Mouse (Mus musculus) forebrain, embryonic 12.5 days (tissue): Measurements from ENCODE around the gene Maged1. TPM values are rescaled to one million over a fixed set of nuclear protein-coding genes. Genes with fewer than 3 reads are reported as not detected.

ENCODE experiments used
- ATAC-seq: fragments of 200-750 bp; cut with Nextera tagmentation; 2 replicates; pipeline ENCODE4 v1.8.0; 2017; ENCODE audit warnings: moderate TSS enrichment; ENCODE audit not compliant: low FRiP score
- H3K27ac ChIP-seq: fragments of 300-500 bp; sonication (generic); 2 replicates; pipeline ENCODE4 v1.5.1; 2016; ENCODE audit warnings: mild to moderate bottlenecking
- H3K27me3 ChIP-seq: fragments of 300-500 bp; sonication (generic); 2 replicates; pipeline ENCODE4 v1.6.1; 2016; ENCODE audit warnings: mild to moderate bottlenecking
- H3K36me3 ChIP-seq: fragments of 300-500 bp; sonication (generic); replicated peaks from 2 replicates; pipeline ENCODE4 v1.6.1; 2016; ENCODE audit warnings: mild to moderate bottlenecking
- H3K4me1 ChIP-seq: fragments of 300-500 bp; sonication (generic); 2 replicates; pipeline ENCODE4 v1.6.1; 2016
- H3K4me2 ChIP-seq: fragments of 300-500 bp; sonication (generic); 2 replicates; pipeline ENCODE4 v1.6.1; 2016; ENCODE audit warnings: mild to moderate bottlenecking, moderate library complexity
- H3K4me3 ChIP-seq: fragments of 300-500 bp; sonication (generic); replicated peaks from 2 replicates; pipeline ENCODE4 v1.5.1; 2016; ENCODE audit warnings: mild to moderate bottlenecking
- H3K9ac ChIP-seq: fragments of 300-500 bp; sonication (generic); 2 replicates; pipeline ENCODE4 v1.6.1; 2016; ENCODE audit warnings: mild to moderate bottlenecking
- H3K9me3 ChIP-seq: fragments of 300-500 bp; sonication (generic); 2 replicates; pipeline ENCODE4 v1.6.1; 2016
- WGBS: fragments of 180-500 bp; shearing (Covaris S2); methylation state at CpG from one replicate; pipeline ENCODE4 v1.1.7; 2016; 5-methylcytosine and 5-hydroxymethylcytosine counted together
- polyA plus RNA-seq: library from polyadenylated mRNA; unstranded; fragments of >200 nt; fragmentation: Nextera tagmentation; extraction: Ambion mirVana; gene quantifications from 2 replicates; pipeline ENCODE4 v1.2.1, GENCODE M21; 2016

Gene Maged1
- polyA plus RNA-seq, result 854 and 906 TPM in 2 replicates

GRCm38 (mm10) chrX:94541918-94542355 lies at the start of gene Maged1:
TSS of gene Maged1 (minus strand) at chrX:94542143.
- Histone ChIP-seq H3K9ac (peak within 1 kb of the TSS; percentile 81), H3K9me3 (no peaks in the 10 kb centered on the region), H3K27me3 (peaks cover 4% of the 10 kb centered on the region; the same call in 1 of the 2 replicates), H3K36me3 (peaks cover 31% of the 10 kb centered on the region), H3K4me1 (peaks cover 24% of the 10 kb centered on the region), H3K27ac (peak within 1 kb of the TSS; percentile 93), H3K4me2 (peak within 1 kb of the TSS; percentile 56), H3K4me3 (peak within 1 kb of the TSS; percentile 62)
- WGBS, result 3% methylated on average over 29 of the region's 32 CpGs
- peak; percentile 91 for ATAC-seq

GRCm38 (mm10) chrX:94580251-94580650 lies 38.3 kb upstream of the Maged1 start:
- Histone ChIP-seq H3K4me3 (no peak overlapping the region), H3K9ac (no peak overlapping the region), H3K27ac (no peak overlapping the region), H3K9me3 (no peaks in the 10 kb centered on the region), H3K4me1 (no peaks in the 10 kb centered on the region), H3K27me3 (0 out of 2 replicates have a peak, but pooled peaks cover 3% of the 10 kb centered on the region), H3K4me2 (no peak overlapping the region), H3K36me3 (no peaks in the 10 kb centered on the region)
- WGBS, result 67% methylated on average over 1 of the region's 1 CpGs
- no peak for ATAC-seq

- no peaks in the 10 kb centered on the region for H3K4me1 ChIP-seq
- WGBS, result 71% methylated on average over 2 of the region's 2 CpGs
- H3K4me2 ChIP-seq, result no peak overlapping the region
- H3K36me3 ChIP-seq, result no peaks in the 10 kb centered on the region
- H3K9ac ChIP-seq, result no peak overlapping the region
- no peak overlapping the region for H3K27ac ChIP-seq
- H3K9me3 ChIP-seq, result no peaks in the 10 kb centered on the region
- H3K4me3 ChIP-seq, result no peak overlapping the region
- no peak for ATAC-seq
- no peaks in the 10 kb centered on the region for H3K27me3 ChIP-seq
Observed at GRCm38 (mm10) chrX:94564694-94565093, 22.8 kb upstream of the Maged1 start.

GRCm38 (mm10) chrX:94562392-94562791 lies 20.4 kb upstream of the Maged1 start:
- Histone ChIP-seq H3K36me3 (no peaks in the 10 kb centered on the region), H3K9ac (no peak overlapping the region), H3K4me1 (no peaks in the 10 kb centered on the region), H3K4me2 (no peak overlapping the region), H3K27me3 (no peaks in the 10 kb centered on the region), H3K4me3 (no peak overlapping the region), H3K9me3 (no peaks in the 10 kb centered on the region), H3K27ac (no peak overlapping the region)
- no peak for ATAC-seq
- 62% methylated on average over 5 of the region's 5 CpGs for WGBS

- H3K36me3 ChIP-seq, result no peaks in the 10 kb centered on the region
- no peak overlapping the region for H3K4me2 ChIP-seq
- ATAC-seq, result no peak
- no peak overlapping the region for H3K9ac ChIP-seq
- peaks cover 4% of the 10 kb centered on the region; the same call in 1 of the 2 replicates for H3K4me1 ChIP-seq
- H3K27ac ChIP-seq, result no peak overlapping the region
- H3K27me3 ChIP-seq, result peaks cover 4% of the 10 kb centered on the region; the same call in 1 of the 2 replicates
- WGBS, result 63% methylated on average over 3 of the region's 3 CpGs
- H3K4me3 ChIP-seq, result no peak overlapping the region
- no peaks in the 10 kb centered on the region for H3K9me3 ChIP-seq
Observed at GRCm38 (mm10) chrX:94548227-94548626, 6.3 kb upstream of the Maged1 start.

GRCm38 (mm10) chrX:94545941-94546340 lies 4.0 kb upstream of the Maged1 start:
- H3K9me3 ChIP-seq, result no peaks in the 10 kb centered on the region
- 92% methylated on average over 3 of the region's 3 CpGs for WGBS

GRCm38 (mm10) chrX:94544923-94545322 lies 3.0 kb upstream of the Maged1 start:
- H3K27ac ChIP-seq, result peak overlapping the region; percentile 56; the same call in 1 of the 2 replicates
- H3K36me3 ChIP-seq, result peaks cover 2% of the 10 kb centered on the region; the same call in 1 of the 2 replicates
- no peak for ATAC-seq
- H3K4me2 ChIP-seq, result no peak overlapping the region
- H3K9me3 ChIP-seq, result no peaks in the 10 kb centered on the region
- H3K4me1 ChIP-seq, result peaks cover 14% of the 10 kb centered on the region
- no peak overlapping the region for H3K4me3 ChIP-seq
- H3K9ac ChIP-seq, result no peak overlapping the region
- peaks cover 6% of the 10 kb centered on the region; the same call in 1 of the 2 replicates for H3K27me3 ChIP-seq
- WGBS, result 21% methylated on average over 1 of the region's 1 CpGs

More at GRCm38 (mm10) chrX:94545941-94546340, 4.0 kb upstream of the Maged1 start:
- peaks cover 11% of the 10 kb centered on the region for H3K4me1 ChIP-seq
- H3K27me3 ChIP-seq, result peaks cover 4% of the 10 kb centered on the region; the same call in 1 of the 2 replicates
- no peak overlapping the region for H3K4me2 ChIP-seq
- ATAC-seq, result no peak
- no peak overlapping the region for H3K27ac ChIP-seq
- H3K4me3 ChIP-seq, result no peak overlapping the region
- no peaks in the 10 kb centered on the region for H3K36me3 ChIP-seq
- H3K9ac ChIP-seq, result no peak overlapping the region

- Histone ChIP-seq H3K27ac (peak overlapping the region; percentile 93), H3K27me3 (peaks cover 8% of the 10 kb centered on the region; the same call in 1 of the 2 replicates), H3K4me3 (peak overlapping the region; percentile 62), H3K36me3 (peaks cover 25% of the 10 kb centered on the region), H3K9ac (peak overlapping the region; percentile 49), H3K9me3 (no peaks in the 10 kb centered on the region), H3K4me2 (peak overlapping the region; percentile 48), H3K4me1 (peaks cover 24% of the 10 kb centered on the region)
- WGBS, result 26% methylated on average over 9 of the region's 9 CpGs
- ATAC-seq, result no peak
Observed at GRCm38 (mm10) chrX:94542536-94542935, 593 bp upstream of the Maged1 start.

- H3K9me3 ChIP-seq, result no peaks in the 10 kb centered on the region
- peak overlapping the region; percentile 81 for H3K9ac ChIP-seq
- H3K27ac ChIP-seq, result peak overlapping the region; percentile 93
- H3K4me2 ChIP-seq, result peak overlapping the region; percentile 56
- WGBS, result 21% methylated on average over 25 of the region's 25 CpGs
- peaks cover 24% of the 10 kb centered on the region for H3K4me1 ChIP-seq
- ATAC-seq, result peak; percentile 6; the same call in 1 of the 2 replicates
- H3K36me3 ChIP-seq, result peaks cover 38% of the 10 kb centered on the region
- H3K4me3 ChIP-seq, result peak overlapping the region; percentile 62
- H3K27me3 ChIP-seq, result 0 out of 2 replicates have a peak, but pooled peaks cover 4% of the 10 kb centered on the region
Observed at GRCm38 (mm10) chrX:94541206-94541605, 737 bp downstream of the Maged1 start.

GRCm38 (mm10) chrX:94540341-94541201 lies 1.4 kb downstream of the Maged1 start:
- Histone ChIP-seq H3K4me1 (peaks cover 24% of the 10 kb centered on the region), H3K27ac (peak overlapping the region; percentile 93), H3K9me3 (no peaks in the 10 kb centered on the region), H3K9ac (peak overlapping the region; percentile 81), H3K4me3 (peak overlapping the region; percentile 62), H3K27me3 (0 out of 2 replicates have a peak, but pooled peaks cover 4% of the 10 kb centered on the region), H3K4me2 (peak overlapping the region; percentile 56), H3K36me3 (peaks cover 44% of the 10 kb centered on the region)
- 15% methylated on average over 36 of the region's 37 CpGs for WGBS
- peak; percentile 36 for ATAC-seq

- 77% methylated on average over 2 of the region's 2 CpGs for WGBS
- no peaks in the 10 kb centered on the region for H3K27me3 ChIP-seq
- peaks cover 39% of the 10 kb centered on the region for H3K36me3 ChIP-seq
- H3K9ac ChIP-seq, result no peak overlapping the region
- no peak overlapping the region for H3K4me2 ChIP-seq
- H3K4me1 ChIP-seq, result peaks cover 5% of the 10 kb centered on the region; the same call in 1 of the 2 replicates
- no peak for ATAC-seq
- no peak overlapping the region for H3K4me3 ChIP-seq
- H3K27ac ChIP-seq, result no peak overlapping the region
- no peaks in the 10 kb centered on the region for H3K9me3 ChIP-seq
Observed at GRCm38 (mm10) chrX:94534346-94534745, 7.6 kb downstream of the Maged1 start.

GRCm38 (mm10) chrX:94530301-94530700 lies 11.6 kb downstream of the Maged1 start:
- H3K27me3 ChIP-seq, result peaks cover 12% of the 10 kb centered on the region; the same call in 1 of the 2 replicates
- H3K27ac ChIP-seq, result no peak overlapping the region
- no peaks in the 10 kb centered on the region for H3K4me1 ChIP-seq
- no peak for ATAC-seq
- H3K4me2 ChIP-seq, result no peak overlapping the region
- 81% methylated on average over 3 of the region's 3 CpGs for WGBS
- peaks cover under 1% of the 10 kb centered on the region; the same call in 1 of the 2 replicates for H3K36me3 ChIP-seq
- no peak overlapping the region for H3K9ac ChIP-seq
- H3K4me3 ChIP-seq, result no peak overlapping the region
- no peaks in the 10 kb centered on the region for H3K9me3 ChIP-seq
